Mouse (Mus musculus) midbrain, postnatal 0 days (tissue): Measurements from ENCODE around the gene Irak2. TPM values are rescaled to one million over a fixed set of nuclear protein-coding genes. Genes with fewer than 3 reads are reported as not detected.

Experiments
- ATAC-seq: fragments of 200-750 bp; cut with Nextera tagmentation; 2 replicates; pipeline ENCODE4 v1.8.0; 2017; ENCODE audit warnings: moderate number of reproducible peaks, mild to moderate bottlenecking, moderate TSS enrichment, moderate library complexity; ENCODE audit not compliant: low FRiP score
- DNase-seq: peaks from one replicate; pipeline ENCODE4 v3.0.0-alpha.2; 2015; ENCODE audit warnings: low spot score
- H3K27ac ChIP-seq: fragments of 300-500 bp; sonication (generic); 2 replicates; pipeline ENCODE4 v1.5.1; 2014; ENCODE audit warnings: low read depth, mild to moderate bottlenecking, low read length, mixed read lengths
- H3K27me3 ChIP-seq: fragments of 300-500 bp; sonication (generic); 2 replicates; pipeline ENCODE4 v1.6.1; 2014; ENCODE audit warnings: low read length, control low read depth, mixed read lengths; ENCODE audit not compliant: insufficient read depth
- H3K36me3 ChIP-seq: fragments of 300-500 bp; sonication (generic); 2 replicates; pipeline ENCODE4 v1.6.1; 2014; ENCODE audit warnings: low read length, control low read depth, mixed read lengths; ENCODE audit not compliant: insufficient read depth
- H3K4me1 ChIP-seq: fragments of 300-500 bp; sonication (generic); 2 replicates; pipeline ENCODE4 v1.6.1; 2014; ENCODE audit warnings: mild to moderate bottlenecking, control low read depth, antibody characterized with exemption, low read length, mixed read lengths; ENCODE audit not compliant: insufficient read depth
- H3K4me2 ChIP-seq: fragments of 300-500 bp; sonication (generic); 2 replicates; pipeline ENCODE4 v1.6.1; 2014; ENCODE audit warnings: low read depth, mild to moderate bottlenecking, low read length, mixed read lengths; ENCODE audit not compliant: poor library complexity, severe bottlenecking
- H3K4me3 ChIP-seq: fragments of 300-500 bp; sonication (generic); 2 replicates; pipeline ENCODE4 v1.5.1; 2014; ENCODE audit warnings: low read depth, mild to moderate bottlenecking, low read length, moderate library complexity
- H3K9ac ChIP-seq: fragments of 300-500 bp; sonication (generic); replicated peaks from 2 replicates; pipeline ENCODE4 v1.6.1; 2014; ENCODE audit warnings: mild to moderate bottlenecking, low read length, moderate library complexity, mixed read lengths; ENCODE audit not compliant: poor library complexity, severe bottlenecking
- H3K9me3 ChIP-seq: fragments of 300-500 bp; sonication (generic); 2 replicates; pipeline ENCODE4 v1.6.1; 2016; ENCODE audit warnings: low read length, control low read depth
- CTCF ChIP-seq: IDR thresholded peaks from 2 replicates; pipeline ENCODE4 v1.5.1; 2016; ENCODE audit warnings: antibody characterized with exemption, mild to moderate bottlenecking
- WGBS: fragments of 180-500 bp; shearing (Covaris S2); extraction: QIAGEN DNeasy Blood & Tissue Kit; methylation state at CpG from one replicate; pipeline ENCODE4 v1.1.7; 2014; 5-methylcytosine and 5-hydroxymethylcytosine counted together
- polyA plus RNA-seq: library from polyadenylated mRNA; unstranded; fragments of >200 nt; fragmentation: Nextera tagmentation; extraction: Ambion mirVana; gene quantifications from 2 replicates; pipeline ENCODE4 v1.2.1, GENCODE M21; 2015
- total RNA-seq: library from RNA; depleted of rRNA; stranded (reverse); fragments of >200 nt; gene quantifications from 2 replicates; pipeline ENCODE4 v1.2.3, GENCODE M21; 2014

Gene Irak2
- total and polyA plus RNA-seq, 2 experiments from 2014 or later: 2.7 to 7.6 TPM

DNA sequence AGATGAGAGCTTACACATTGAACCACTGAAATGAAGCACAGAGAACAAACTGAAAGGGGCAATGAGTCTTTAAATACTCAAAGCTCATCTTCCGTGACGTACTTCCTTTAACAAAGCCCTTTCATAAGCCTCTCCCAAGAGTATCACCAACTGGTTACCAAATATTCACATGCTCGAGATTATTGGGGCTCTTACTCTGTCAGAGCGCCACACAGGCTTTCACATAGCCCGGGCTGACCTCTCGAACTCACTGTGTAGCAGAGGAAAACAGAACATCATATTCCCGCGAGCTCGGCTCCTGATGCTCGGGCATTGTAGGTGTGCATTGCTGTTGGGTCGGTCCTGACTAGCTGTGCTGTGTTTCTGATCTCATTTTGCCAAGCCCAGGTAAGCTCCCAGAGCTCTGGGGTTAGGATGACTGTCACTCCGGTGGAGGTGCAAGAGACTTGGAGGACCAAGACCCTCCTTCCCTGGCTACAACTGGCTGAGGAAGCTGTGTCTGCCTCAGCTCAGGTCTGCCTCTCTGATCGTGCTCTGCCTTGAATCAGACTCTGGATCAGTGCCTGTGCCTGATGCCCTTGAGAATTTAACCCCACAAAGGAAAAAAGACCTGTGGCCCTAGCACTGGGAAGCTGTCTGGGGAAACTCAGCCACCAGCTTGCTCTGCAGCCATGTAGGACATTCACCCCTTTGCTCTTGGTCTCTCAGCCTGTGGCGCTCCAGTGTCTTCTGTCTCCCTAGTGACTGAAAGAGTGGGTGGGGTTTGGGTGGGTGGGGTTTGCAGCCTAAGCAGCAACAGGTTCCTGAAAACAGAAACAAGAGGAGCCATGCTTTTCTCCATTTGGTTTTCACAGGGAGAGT, 22.5 kb downstream of the Irak2 start:
- no peaks in the 10 kb centered on the region for H3K4me1 ChIP-seq
- H3K4me2 ChIP-seq: no peak overlapping the region
- no peak for DNase-seq
- WGBS: 63% methylated on average over 14 of the region's 14 CpGs
- no peaks in the 10 kb centered on the region for H3K27me3 ChIP-seq
- no peak for TF ChIP-seq CTCF
- H3K9me3 ChIP-seq: no peaks in the 10 kb centered on the region
- no peak overlapping the region for H3K9ac ChIP-seq
- H3K27ac ChIP-seq: no peak overlapping the region
- H3K36me3 ChIP-seq: no peaks in the 10 kb centered on the region
- ATAC-seq: no peak
- no peak overlapping the region for H3K4me3 ChIP-seq

GRCm38 (mm10) chr6:113661353-113662241, 23.3 kb downstream of the Irak2 start:
- Histone ChIP-seq H3K36me3 (no peaks in the 10 kb centered on the region), H3K4me3 (no peak overlapping the region), H3K27ac (no peak overlapping the region), H3K27me3 (no peaks in the 10 kb centered on the region), H3K4me1 (no peaks in the 10 kb centered on the region), H3K9ac (no peak overlapping the region), H3K4me2 (no peak overlapping the region), H3K9me3 (no peaks in the 10 kb centered on the region)
- TF ChIP-seq CTCF: no peak
- 56% methylated on average over 12 of the region's 12 CpGs for WGBS
- DNase-seq (no peak), ATAC-seq (no peak)

DNA sequence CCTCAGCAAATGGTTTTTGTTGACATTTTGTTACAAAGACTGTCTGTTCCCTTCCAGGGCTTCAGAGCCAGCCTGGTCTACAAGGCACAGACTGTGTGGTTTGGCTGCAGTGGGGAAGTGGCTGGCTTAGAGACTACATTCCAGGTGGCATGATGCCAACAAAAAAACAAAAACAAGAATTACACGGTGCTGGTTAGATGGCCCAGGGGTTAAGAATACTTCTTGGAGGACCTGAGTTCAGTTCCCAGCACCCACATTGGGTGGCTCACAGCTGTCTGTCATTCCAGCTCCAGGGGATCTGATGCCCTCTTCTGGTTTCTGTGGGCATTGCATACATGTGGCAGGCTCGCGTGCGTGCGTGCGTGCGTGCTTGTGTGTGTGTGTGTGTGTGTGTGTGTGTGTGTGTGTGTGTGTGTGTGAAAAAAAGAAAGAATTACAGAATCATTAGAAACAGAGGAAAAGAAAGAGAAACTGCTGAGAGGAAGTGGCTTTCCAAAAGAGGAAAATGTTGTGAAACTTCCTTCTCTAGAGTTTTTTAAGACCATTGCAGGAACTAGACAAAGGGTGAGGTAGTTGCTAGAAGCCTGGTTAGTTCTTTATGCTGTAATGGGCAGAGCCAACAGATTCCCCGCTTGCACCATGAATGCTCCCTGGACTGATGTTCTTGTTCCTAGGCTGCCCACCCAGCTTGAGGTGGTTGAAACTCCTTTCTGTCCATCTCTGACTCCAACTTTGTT, 24.9 kb downstream of the Irak2 start:
- Histone ChIP-seq H3K4me1 (no peaks in the 10 kb centered on the region), H3K27me3 (no peaks in the 10 kb centered on the region), H3K36me3 (no peaks in the 10 kb centered on the region), H3K9ac (no peak overlapping the region), H3K4me2 (no peak overlapping the region), H3K4me3 (no peak overlapping the region), H3K27ac (no peak overlapping the region), H3K9me3 (no peaks in the 10 kb centered on the region)
- ATAC-seq: no peak
- TF ChIP-seq CTCF: no peak
- no peak for DNase-seq
- WGBS: 93% methylated on average over 8 of the region's 8 CpGs

- H3K36me3 ChIP-seq: no peaks in the 10 kb centered on the region
- no peaks in the 10 kb centered on the region for H3K4me1 ChIP-seq
- no peak overlapping the region for H3K4me2 ChIP-seq
- WGBS: 91% methylated on average over 7 of the region's 7 CpGs
- H3K9ac ChIP-seq: no peak overlapping the region
- no peak for TF ChIP-seq CTCF
- no peak overlapping the region for H3K4me3 ChIP-seq
- H3K27me3 ChIP-seq: no peaks in the 10 kb centered on the region
- no peaks in the 10 kb centered on the region for H3K9me3 ChIP-seq
- no peak for DNase-seq
- no peak overlapping the region for H3K27ac ChIP-seq
- ATAC-seq: no peak
Observed at GRCm38 (mm10) chr6:113664305-113664704, 26.0 kb downstream of the Irak2 start.

DNA sequence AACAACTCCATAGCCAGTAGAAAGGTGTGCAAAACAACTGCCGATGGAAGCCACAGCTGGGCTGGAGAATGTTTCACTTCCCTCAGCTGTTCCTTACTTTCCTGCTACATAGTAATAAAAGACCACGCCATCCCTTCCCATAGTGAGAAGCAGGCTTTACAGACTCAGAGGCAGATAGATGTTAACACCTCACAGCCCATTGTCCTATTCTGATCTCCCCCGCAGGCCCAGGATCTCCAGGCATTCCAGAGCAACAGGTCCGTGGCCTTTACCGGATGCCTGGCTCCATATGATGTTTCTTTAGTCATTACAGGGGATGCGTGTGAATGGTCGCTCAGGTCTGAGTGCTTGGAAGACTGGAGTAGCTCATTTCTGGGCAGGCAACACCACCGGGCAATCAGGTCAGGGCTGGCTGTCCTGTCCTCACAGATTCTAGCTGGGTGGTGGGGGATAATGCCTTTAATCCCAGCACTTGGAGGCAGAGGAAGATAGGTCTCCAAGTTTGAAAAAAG, 29.4 kb downstream of the Irak2 start:
- H3K27ac ChIP-seq: no peak overlapping the region
- no peak overlapping the region for H3K9ac ChIP-seq
- DNase-seq (no peak), ATAC-seq (no peak)
- H3K4me2 ChIP-seq: no peak overlapping the region
- no peak for TF ChIP-seq CTCF
- H3K27me3 ChIP-seq: no peaks in the 10 kb centered on the region
- WGBS: 67% methylated on average over 8 of the region's 8 CpGs
- no peak overlapping the region for H3K4me3 ChIP-seq
- no peaks in the 10 kb centered on the region for H3K4me1 ChIP-seq
- H3K9me3 ChIP-seq: no peaks in the 10 kb centered on the region
- no peaks in the 10 kb centered on the region for H3K36me3 ChIP-seq
